Mouse (Mus musculus): ENCODE measurements around the gene Ier5. TPM values are rescaled to one million over a fixed set of nuclear protein-coding genes. Genes with fewer than 3 reads are reported as not detected.

Gene Ier5
- polyA plus RNA-seq (2012; ENCODE audit: insufficient read depth, insufficient read length, low replicate concordance, missing spikeins): not detected in 2 replicates

DNA sequence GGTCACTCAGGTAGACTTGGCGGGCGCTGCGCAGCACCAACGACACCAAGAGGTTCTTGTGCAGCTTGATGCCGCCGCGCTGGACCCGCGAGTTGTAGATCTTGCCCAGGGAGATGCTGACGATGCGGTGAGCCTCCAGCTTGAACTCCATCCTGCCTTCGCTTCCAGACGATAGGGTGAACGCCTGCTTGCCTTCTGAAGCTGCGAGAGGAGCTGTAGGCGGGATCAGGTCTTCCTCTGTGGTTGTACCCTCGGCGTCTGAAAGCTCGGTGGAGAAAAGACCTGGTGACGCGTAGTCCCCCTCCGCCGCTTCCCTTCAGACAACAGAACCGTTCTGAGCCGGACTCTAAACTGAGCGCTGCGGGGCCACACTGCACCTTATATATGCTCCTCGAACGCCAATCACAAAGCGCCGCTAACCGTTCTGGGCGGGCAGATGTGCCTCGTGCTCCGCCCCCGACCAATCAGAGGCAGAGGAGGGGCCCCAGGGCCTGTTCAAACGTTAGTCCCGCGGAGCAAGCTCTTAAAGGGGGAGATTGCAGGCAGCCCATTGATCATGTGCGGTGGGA, at the start of gene Ier5:
Gene Ier5 (minus strand): TSS at position 357 of the 569 bp plus-strand sequence.
- no peaks in the 10 kb centered on the region for H3K4me1 ChIP-seq (ENCODE audit: control insufficient read depth, insufficient read depth, low read length)
- peak within 1 kb of the TSS; percentile 86 for H3K27ac ChIP-seq (ENCODE audit: insufficient read depth, low read depth, low read length)
- under 1% methylated on average over 40 of the region's 40 CpGs for WGBS
- TF ChIP-seq CTCF (IDR thresholded peaks at IDR 0.05; ENCODE audit: insufficient read depth, low read depth, low read length) (no peak), POLR2A (IDR thresholded peaks at IDR 0.05; ENCODE audit: insufficient read depth, low read depth, low read length) (peak; percentile 100)
- peak within 1 kb of the TSS; percentile 82 for H3K4me3 ChIP-seq (ENCODE audit: insufficient read depth, low read depth, low read length)

DNA sequence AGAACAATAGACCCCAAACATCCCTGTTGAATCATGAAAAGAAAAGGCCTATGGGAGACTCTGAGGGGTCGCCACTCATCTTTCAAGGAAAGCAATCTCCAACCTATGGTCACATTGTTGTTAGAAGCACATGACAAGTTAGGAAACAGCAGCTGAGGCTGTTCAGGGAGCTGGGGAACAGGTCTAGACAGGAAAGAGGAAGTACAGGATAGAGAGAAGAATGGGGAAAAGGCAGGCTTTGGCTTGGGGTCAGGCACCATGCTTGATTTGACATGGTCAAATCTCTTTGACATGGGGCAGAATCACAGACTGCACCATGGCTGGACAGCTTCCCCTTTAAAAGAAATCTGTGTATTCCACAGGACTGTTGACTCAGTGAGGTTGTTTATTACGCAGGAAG, 47.8 kb upstream of the Ier5 start:
- TF ChIP-seq CTCF (IDR thresholded peaks at IDR 0.05; ENCODE audit: insufficient read depth, low read depth, low read length) (no peak), POLR2A (IDR thresholded peaks at IDR 0.05; ENCODE audit: insufficient read depth, low read depth, low read length) (no peak)
- WGBS: 86% methylated on average over 2 of the region's 2 CpGs
- no peak overlapping the region for H3K4me3 ChIP-seq (ENCODE audit: insufficient read depth, low read depth, low read length)

GRCm38 (mm10) chr1:155146572-155146980, 47.1 kb upstream of the Ier5 start, which contains the start of gene Mr1:
Gene Mr1, minus strand, starts transcription at chr1:155146814.
- H3K4me3 ChIP-seq (ENCODE audit: insufficient read depth, low read depth, low read length): peak within 1 kb of the TSS; percentile 20; the same call in 1 of the 2 replicates
- H3K4me1 ChIP-seq (ENCODE audit: control insufficient read depth, insufficient read depth, low read length): no peaks in the 10 kb centered on the region
- WGBS: 18% methylated on average over 8 of the region's 8 CpGs
- no peak for TF ChIP-seq CTCF (IDR thresholded peaks at IDR 0.05; ENCODE audit: insufficient read depth, low read depth, low read length)
- TF ChIP-seq POLR2A (IDR thresholded peaks at IDR 0.05; ENCODE audit: insufficient read depth, low read depth, low read length): no peak
- H3K27ac ChIP-seq (ENCODE audit: insufficient read depth, low read depth, low read length): no peak within 1 kb of the TSS

More for the DNA sequence above, 47.8 kb upstream of the Ier5 start:
- no peaks in the 10 kb centered on the region for H3K4me1 ChIP-seq (ENCODE audit: control insufficient read depth, insufficient read depth, low read length)
- no peak overlapping the region for H3K27ac ChIP-seq (ENCODE audit: insufficient read depth, low read depth, low read length)

DNA sequence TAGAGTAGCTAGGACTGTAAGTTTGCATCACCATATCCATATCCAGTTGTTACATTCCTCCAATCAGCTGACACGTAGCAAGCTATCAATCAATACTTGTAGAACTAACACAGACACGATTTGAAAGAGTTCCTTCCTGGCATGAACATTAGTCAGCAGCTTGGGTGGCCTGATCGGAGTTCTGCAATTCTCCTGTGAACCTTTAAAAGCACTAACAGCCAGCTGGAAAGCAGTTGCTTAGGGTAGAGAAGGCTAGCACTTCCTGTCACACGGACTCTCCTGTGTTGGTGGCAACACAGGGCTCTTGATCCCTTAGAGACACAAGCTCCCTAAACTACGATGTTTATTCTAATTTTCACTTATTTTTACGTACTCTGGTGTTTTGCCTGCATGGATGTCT, 46.2 kb upstream of the Ier5 start:
- no peak for TF ChIP-seq POLR2A (IDR thresholded peaks at IDR 0.05; ENCODE audit: insufficient read depth, low read depth, low read length)
- TF ChIP-seq CTCF (IDR thresholded peaks at IDR 0.05; ENCODE audit: insufficient read depth, low read depth, low read length): no peak
- no peak overlapping the region for H3K27ac ChIP-seq (ENCODE audit: insufficient read depth, low read depth, low read length)
- no peaks in the 10 kb centered on the region for H3K4me1 ChIP-seq (ENCODE audit: control insufficient read depth, insufficient read depth, low read length)
- 51% methylated on average over 6 of the region's 6 CpGs for WGBS
- H3K4me3 ChIP-seq (ENCODE audit: insufficient read depth, low read depth, low read length): no peak overlapping the region

DNA sequence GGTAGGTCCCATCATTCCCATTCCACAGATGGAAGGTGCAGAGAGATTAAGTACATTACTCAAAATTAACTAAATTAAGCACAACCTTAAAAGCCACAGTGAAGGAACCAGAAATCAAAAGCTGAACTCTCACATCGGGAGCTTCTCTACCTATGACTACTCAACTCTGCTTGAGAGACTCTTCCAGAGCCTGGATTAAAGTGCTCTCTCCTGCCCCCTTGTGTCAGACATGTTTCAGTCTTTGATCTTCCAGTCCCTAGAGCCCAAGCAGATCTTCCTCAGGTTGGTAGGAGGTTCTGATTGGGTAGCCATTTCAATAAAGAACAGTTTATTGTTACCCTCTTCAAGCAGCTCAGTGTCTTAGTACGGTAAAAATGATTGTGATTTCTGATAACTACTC, 40.6 kb upstream of the Ier5 start:
- no peak overlapping the region for H3K27ac ChIP-seq (ENCODE audit: insufficient read depth, low read depth, low read length)
- TF ChIP-seq POLR2A (IDR thresholded peaks at IDR 0.05; ENCODE audit: insufficient read depth, low read depth, low read length) (no peak), CTCF (IDR thresholded peaks at IDR 0.05; ENCODE audit: insufficient read depth, low read depth, low read length) (no peak)
- WGBS: 59% methylated on average over 2 of the region's 2 CpGs
- no peak overlapping the region for H3K4me3 ChIP-seq (ENCODE audit: insufficient read depth, low read depth, low read length)
- peaks cover 7% of the 10 kb centered on the region for H3K4me1 ChIP-seq (ENCODE audit: control insufficient read depth, insufficient read depth, low read length)

DNA sequence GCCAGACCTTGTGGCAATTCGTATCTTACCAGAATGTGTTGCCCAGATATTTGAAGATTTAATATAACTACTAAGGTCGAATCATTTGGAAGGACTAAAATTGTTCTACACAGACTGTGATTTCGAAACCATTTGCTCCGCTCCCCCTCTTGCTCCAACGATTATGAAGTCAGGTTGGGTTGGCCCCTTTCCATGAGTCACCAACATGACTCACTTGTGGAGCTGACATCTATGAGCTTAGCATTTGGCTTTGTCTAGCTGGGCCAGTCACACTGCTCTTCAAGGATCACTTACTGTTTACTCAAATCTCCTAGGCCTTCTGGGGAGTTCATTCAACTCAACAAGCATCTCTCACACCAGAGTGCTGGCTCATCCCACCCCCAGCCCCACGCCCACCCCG, 39.4 kb upstream of the Ier5 start:
- peak overlapping the region; percentile 60; the same call in 1 of the 2 replicates for H3K27ac ChIP-seq (ENCODE audit: insufficient read depth, low read depth, low read length)
- TF ChIP-seq CTCF (IDR thresholded peaks at IDR 0.05; ENCODE audit: insufficient read depth, low read depth, low read length) (no peak), POLR2A (IDR thresholded peaks at IDR 0.05; ENCODE audit: insufficient read depth, low read depth, low read length) (no peak)

DNA sequence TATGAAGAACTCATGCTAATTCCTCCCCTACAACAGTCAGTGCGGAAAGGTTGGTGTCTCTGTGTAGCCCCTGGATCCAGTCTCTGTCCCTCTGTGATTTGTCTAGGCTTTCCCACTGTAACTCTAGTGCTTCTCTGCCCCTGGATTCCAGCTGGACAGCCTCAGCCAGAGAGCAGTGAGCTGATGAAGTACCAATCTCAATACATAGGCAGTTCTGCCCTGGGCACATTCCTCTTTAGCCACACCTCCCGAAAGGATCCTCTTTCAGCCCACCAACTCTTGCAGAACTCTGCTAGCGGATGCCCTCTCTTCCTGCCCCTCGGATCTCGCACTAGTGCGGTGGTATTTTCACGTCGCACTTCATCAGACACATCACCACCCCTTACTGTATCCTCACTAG, 35.4 kb upstream of the Ier5 start:
- WGBS: 81% methylated on average over 8 of the region's 8 CpGs
- peaks cover 7% of the 10 kb centered on the region for H3K4me1 ChIP-seq (ENCODE audit: control insufficient read depth, insufficient read depth, low read length)
- TF ChIP-seq POLR2A (IDR thresholded peaks at IDR 0.05; ENCODE audit: insufficient read depth, low read depth, low read length): no peak
- TF ChIP-seq CTCF (IDR thresholded peaks at IDR 0.05; ENCODE audit: insufficient read depth, low read depth, low read length): no peak
- H3K27ac ChIP-seq (ENCODE audit: insufficient read depth, low read depth, low read length): no peak overlapping the region
- no peak overlapping the region for H3K4me3 ChIP-seq (ENCODE audit: insufficient read depth, low read depth, low read length)

More for the DNA sequence above, 39.4 kb upstream of the Ier5 start:
- Histone ChIP-seq H3K4me3 (ENCODE audit: insufficient read depth, low read depth, low read length) (no peak overlapping the region), H3K4me1 (ENCODE audit: control insufficient read depth, insufficient read depth, low read length) (peaks cover 7% of the 10 kb centered on the region)
- WGBS: 51% methylated on average over 7 of the region's 7 CpGs

DNA sequence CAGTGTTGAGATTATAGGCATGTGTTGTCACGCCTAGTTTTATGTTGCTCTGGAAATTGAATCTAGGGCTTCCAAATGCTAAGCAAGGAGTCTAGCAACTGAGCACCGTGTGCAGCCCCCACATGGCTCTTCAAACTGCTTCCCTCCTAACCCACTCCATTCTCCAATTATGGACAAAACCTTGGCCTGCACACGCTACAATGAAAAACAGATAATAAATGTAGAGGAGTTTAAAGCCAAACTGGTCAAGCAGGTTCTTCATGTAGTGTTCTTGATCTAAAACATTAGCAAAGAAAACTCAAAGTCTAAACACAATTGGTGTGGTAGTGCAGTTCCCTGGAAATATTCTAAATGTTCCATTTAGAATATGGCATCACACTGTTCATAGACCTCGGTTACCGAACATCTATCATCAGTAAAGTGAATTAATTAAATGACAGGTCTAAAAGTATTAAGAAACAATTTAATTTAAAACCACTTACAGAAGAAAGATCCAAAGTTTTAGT, 28.0 kb upstream of the Ier5 start:
- WGBS: 94% methylated on average over 5 of the region's 5 CpGs
- H3K4me1 ChIP-seq (ENCODE audit: control insufficient read depth, insufficient read depth, low read length): peaks cover 2% of the 10 kb centered on the region; the same call in 1 of the 2 replicates
- H3K27ac ChIP-seq (ENCODE audit: insufficient read depth, low read depth, low read length): no peak overlapping the region
- no peak overlapping the region for H3K4me3 ChIP-seq (ENCODE audit: insufficient read depth, low read depth, low read length)
- TF ChIP-seq CTCF (IDR thresholded peaks at IDR 0.05; ENCODE audit: insufficient read depth, low read depth, low read length): no peak
- no peak for TF ChIP-seq POLR2A (IDR thresholded peaks at IDR 0.05; ENCODE audit: insufficient read depth, low read depth, low read length)

DNA sequence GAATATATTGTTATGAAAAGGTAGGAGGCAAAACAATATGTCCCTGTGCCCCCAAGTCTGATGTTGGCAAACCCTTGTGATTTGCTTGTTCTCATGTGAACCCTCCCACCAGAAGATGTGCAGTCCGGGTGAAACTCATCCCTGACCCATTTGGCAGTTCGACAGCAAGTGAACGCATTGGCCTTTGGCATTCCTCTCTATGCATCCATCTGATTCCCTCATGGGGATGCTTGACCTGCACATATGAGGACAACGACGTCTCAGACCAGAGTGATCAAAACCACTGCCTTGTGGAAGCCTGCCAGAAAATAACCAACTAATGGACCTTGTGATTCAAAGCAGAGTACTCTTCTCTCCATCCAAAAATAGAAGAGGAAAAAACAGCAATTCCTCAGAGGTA, 27.3 kb upstream of the Ier5 start:
- TF ChIP-seq POLR2A (IDR thresholded peaks at IDR 0.05; ENCODE audit: insufficient read depth, low read depth, low read length) (no peak), CTCF (IDR thresholded peaks at IDR 0.05; ENCODE audit: insufficient read depth, low read depth, low read length) (no peak)
- no peak overlapping the region for H3K27ac ChIP-seq (ENCODE audit: insufficient read depth, low read depth, low read length)
- no peak overlapping the region for H3K4me3 ChIP-seq (ENCODE audit: insufficient read depth, low read depth, low read length)
- peaks cover 4% of the 10 kb centered on the region; the same call in 1 of the 2 replicates for H3K4me1 ChIP-seq (ENCODE audit: control insufficient read depth, insufficient read depth, low read length)
- whole genome bisulfite sequencing: 78% methylated on average over 5 of the region's 5 CpGs
